11 mouse cellular contexts compared by ENCODE assay signal in the genomic region with DNA sequence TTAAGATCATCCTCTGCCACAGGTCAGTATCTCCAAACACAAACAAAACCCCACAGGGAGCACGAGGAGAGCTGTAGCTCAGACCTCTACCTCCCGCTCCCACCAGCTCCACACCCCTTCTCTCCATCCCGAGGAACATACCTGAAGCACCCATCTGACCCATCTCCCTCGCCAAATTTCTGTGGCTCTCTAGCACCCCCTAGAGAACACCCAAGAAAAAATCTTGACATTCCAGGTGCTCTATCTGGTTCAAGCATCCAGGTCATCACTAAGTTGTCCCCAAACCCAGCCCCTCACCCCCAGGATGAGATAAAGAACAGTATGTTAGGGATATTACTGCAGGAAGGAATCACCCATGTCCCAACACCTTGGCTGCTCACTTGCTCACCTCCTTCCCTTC. TPM values are rescaled to one million over a fixed set of nuclear protein-coding genes. Genes with fewer than 3 reads are reported as not detected.
DNase-seq lines count a peak whose midpoint lies in the region; ATAC-seq and TF ChIP-seq lines count a peak whose summit lies in the region.
"Had no signal": no experiment of that assay in that cellular context is flagged by ENCODE, and none has a peak within 500 bp of the region (broad histone marks: within the 10 kb centered on the region; RNA-seq: fewer than 3 reads in every experiment).

No protein-coding gene starts in this region.

- no peak for ATAC-seq in kidney, embryonic 14.5 days (ENCODE audit: low FRiP score, low TSS enrichment)
- no peak for ATAC-seq in liver, embryonic 15.5 days (ENCODE audit: insufficient read depth)

- DNase-seq in kidney, adult 11 months, result no peak
- DNase-seq in CH12.LX (ENCODE audit: extremely low read depth), result peak; percentile 45
- peak; percentile 81 for DNase-seq in R1 (ENCODE audit: low read depth, low spot score)
- no peak for DNase-seq in right cerebral cortex, adult 2 months (ENCODE audit: low spot score in 2 of 2)
- DNase-seq in adrenal gland, adult 18-20 months (ENCODE audit: low spot score in 2 of 2), result no peak
- DNase-seq: right cerebral cortex, adult 18-20 months had no signal

- dilution Hi-C loops in CH12.LX (cut with MboI; ENCODE audit: extremely low pct_ligation_motif_present, extremely low pct_unique_long_range_greater_than_20kb, low sequenced_read_pairs), result no loop called here

- peak; percentile 6 to 71; a peak in 2 of 4 replicates for TF ChIP-seq CTCF in CH12.LX (conservative IDR thresholded peaks at IDR 0.05 in 1 of 2, IDR thresholded peaks at IDR 0.05 in 1 of 2; ENCODE audit: low read depth in 2 of 2, low read length in 2 of 2)

- peaks cover 10% of the 10 kb centered on the region; the same call in 1 of the 2 replicates for H3K4me1 ChIP-seq in kidney, embryonic 14.5 days (ENCODE audit: control insufficient read depth, insufficient read depth, low read length)
- H3K4me1 ChIP-seq in CH12.LX (ENCODE audit: control insufficient read depth in 1 of 2, insufficient read depth in 2 of 2), result peaks cover 9 to 39% of the 10 kb centered on the region in 2 experiments; a peak in 3 of 4 replicates
- peaks cover 43% of the 10 kb centered on the region for H3K4me1 ChIP-seq in liver, embryonic 15.5 days (replicated peaks)

- no peak overlapping the region for H3K9ac ChIP-seq in kidney, embryonic 14.5 days (ENCODE audit: low read depth, low read length)
- H3K9ac ChIP-seq in CH12.LX (ENCODE audit: insufficient read depth, low read depth), result no peak overlapping the region
- H3K9ac ChIP-seq in liver, embryonic 15.5 days, result no peak overlapping the region
- H3K9ac ChIP-seq: heart, embryonic 15.5 days; limb, embryonic 15.5 days had no signal

- in situ Hi-C loops in CH12.LX (cut with MboI; ENCODE audit: low pct_ligation_motif_present, low pct_unique_long_range_greater_than_20kb, low sequenced_read_pairs), result loop anchor here (5.0 kb wide), 1 partner anchor 46 kb away; a partner anchor contains a TSS

- H3K36me3 ChIP-seq in kidney, embryonic 14.5 days (ENCODE audit: control insufficient read depth, insufficient read depth, low read length), result peaks cover 56% of the 10 kb centered on the region
- peaks cover 46 to 56% of the 10 kb centered on the region in 2 experiments for H3K36me3 ChIP-seq in CH12.LX (replicated peaks in 1 of 2; ENCODE audit: control insufficient read depth in 1 of 2, insufficient read depth in 1 of 2, low read length in 1 of 2)
- H3K36me3 ChIP-seq in liver, embryonic 15.5 days (replicated peaks), result peaks cover 52% of the 10 kb centered on the region

- peaks cover 18% of the 10 kb centered on the region for H3K79me2 ChIP-seq in CH12.LX (replicated peaks; ENCODE audit: control insufficient read depth, extremely low read depth, insufficient read depth, poor library complexity, severe bottlenecking)

- no peak for TF ChIP-seq EP300 in CH12.LX (IDR thresholded peaks at IDR 0.05; ENCODE audit: low read length)

- no peaks in the 10 kb centered on the region for H3K27me3 ChIP-seq in kidney, embryonic 14.5 days (ENCODE audit: control insufficient read depth, insufficient read depth, low read length)
- no peaks in the 10 kb centered on the region for H3K27me3 ChIP-seq in CH12.LX (replicated peaks)
- H3K27me3 ChIP-seq in liver, embryonic 15.5 days, result no peaks in the 10 kb centered on the region
- H3K27me3 ChIP-seq: heart, embryonic 15.5 days; limb, embryonic 15.5 days had no signal

- TF ChIP-seq RAD21 in CH12.LX (IDR thresholded peaks at IDR 0.05; ENCODE audit: low read depth, low read length), result peak; percentile 36

- no peaks in the 10 kb centered on the region for H3K9me3 ChIP-seq in kidney, embryonic 14.5 days (ENCODE audit: control insufficient read depth, low read length)
- H3K9me3 ChIP-seq in CH12.LX (replicated peaks; ENCODE audit: low read length), result no peaks in the 10 kb centered on the region
- H3K9me3 ChIP-seq in liver, embryonic 15.5 days (replicated peaks), result no peaks in the 10 kb centered on the region
- H3K9me3 ChIP-seq: heart, embryonic 15.5 days; limb, embryonic 15.5 days had no signal

- peak overlapping the region; percentile 72; the same call in 1 of the 2 replicates for H3K4me3 ChIP-seq in kidney, embryonic 14.5 days (ENCODE audit: low read length)
- H3K4me3 ChIP-seq in CH12.LX (replicated peaks in 1 of 3; ENCODE audit: low read depth in 2 of 3, low read length in 2 of 3, poor library complexity in 1 of 3), result no peak overlapping the region
- H3K4me3 ChIP-seq in liver, embryonic 15.5 days (replicated peaks), result peak overlapping the region; percentile 81; the same call in 1 of the 2 replicates
- H3K4me3 ChIP-seq: limb, embryonic 15.5 days had no signal

- no peak overlapping the region for H3K4me2 ChIP-seq in kidney, embryonic 14.5 days (replicated peaks; ENCODE audit: low read depth, low read length)
- no peak overlapping the region for H3K4me2 ChIP-seq in CH12.LX (ENCODE audit: insufficient read depth, low read depth, poor library complexity, severe bottlenecking)
- peak overlapping the region; percentile 93; the same call in 1 of the 2 replicates for H3K4me2 ChIP-seq in liver, embryonic 15.5 days
- H3K4me2 ChIP-seq: heart, embryonic 15.5 days had no signal

- no peak for TF ChIP-seq POLR2A in CH12.LX (IDR thresholded peaks at IDR 0.05; ENCODE audit: low read depth, low read length)

- 55% methylated on average over 4 of the region's 4 CpGs for WGBS in kidney, embryonic 14.5 days
- WGBS in liver, embryonic 15.5 days (ENCODE audit: insufficient replicate concordance), result 31% methylated on average over 4 of the region's 4 CpGs

- H3K27ac ChIP-seq in kidney, embryonic 14.5 days (ENCODE audit: low read depth, low read length), result no peak overlapping the region
- no peak overlapping the region for H3K27ac ChIP-seq in CH12.LX (ENCODE audit: insufficient read depth, low read depth)
- H3K27ac ChIP-seq in liver, embryonic 15.5 days (replicated peaks), result no peak overlapping the region
- H3K27ac ChIP-seq: heart, embryonic 15.5 days; limb, embryonic 15.5 days had no signal

TF ChIP-seq in CH12.LX, 34 proteins besides CTCF, POLR2A, EP300 and RAD21:
- TF ChIP-seq MXI1 (IDR thresholded peaks at IDR 0.05; ENCODE audit: low read depth, low read length) (no peak), SMC3 (IDR thresholded peaks at IDR 0.05; ENCODE audit: low read depth, low read length) (peak; percentile 29; the same call in 1 of the 2 replicates)

RNA-seq across cellular contexts. Expression of a gene that starts 2.0 kb away (rescaled TPM):
- 159 and 177 TPM in 2 replicates for polyA plus RNA-seq in kidney, embryonic 14.5 days (2014; fragmentation: Nextera tagmentation; extraction: Ambion mirVana)
- total RNA-seq in CH12.LX (2012; rRNA removed) (179 and 214 TPM in 2 replicates), CH12.LX (2014; rRNA removed) (115 TPM in 2 replicates)
- 197 and 221 TPM in 2 replicates for polyA plus RNA-seq in CH12.LX (2012; ENCODE audit: insufficient read length, low read depth)
- polyA plus RNA-seq in liver, embryonic 15.5 days (2015; fragmentation: Nextera tagmentation; extraction: Ambion mirVana), result 87.2 and 91.8 TPM in 2 replicates
- 100 to 1,000 TPM; 123 to 126 TPM for total RNA-seq in adrenal gland, adult 18-20 months (2021)

RNA-seq across cellular contexts. Expression of a gene that starts 14.2 kb away (rescaled TPM):
- polyA plus RNA-seq in kidney, embryonic 14.5 days (2014; fragmentation: Nextera tagmentation; extraction: Ambion mirVana), result 175 and 184 TPM in 2 replicates
- total RNA-seq in CH12.LX (2012; rRNA removed) (10.0 and 10.5 TPM in 2 replicates), CH12.LX (2014; rRNA removed) (6.2 and 6.4 TPM in 2 replicates)
- 16.7 and 21.4 TPM in 2 replicates for polyA plus RNA-seq in CH12.LX (2012; ENCODE audit: insufficient read length, low read depth)
- polyA plus RNA-seq in liver, embryonic 15.5 days (2015; fragmentation: Nextera tagmentation; extraction: Ambion mirVana), result 2,704 and 3,478 TPM in 2 replicates
- 1,000 to 10,000 TPM; 1,225 to 1,306 TPM for total RNA-seq in adrenal gland, adult 18-20 months (2021)

RNA-seq across cellular contexts. Expression of a gene that starts 20.7 kb away (rescaled TPM):
- polyA plus RNA-seq in kidney, embryonic 14.5 days (2014; fragmentation: Nextera tagmentation; extraction: Ambion mirVana), result 8.4 and 13.1 TPM in 2 replicates
- total RNA-seq in CH12.LX (2012; rRNA removed) (not detected in 2 replicates), CH12.LX (2014; rRNA removed) (not detected in 2 replicates)
- polyA plus RNA-seq in CH12.LX (2012; ENCODE audit: insufficient read length, low read depth), result not detected in 2 replicates
- 609 and 611 TPM in 2 replicates for polyA plus RNA-seq in liver, embryonic 15.5 days (2015; fragmentation: Nextera tagmentation; extraction: Ambion mirVana)
- total RNA-seq in adrenal gland, adult 18-20 months (2021), result 100 to 1,000 TPM; 156 to 789 TPM

RNA-seq across cellular contexts. Expression of a gene that starts 31.9 kb away (rescaled TPM):
- 0.81 TPM in 1 of 2 replicates, not detected in the other for polyA plus RNA-seq in kidney, embryonic 14.5 days (2014; fragmentation: Nextera tagmentation; extraction: Ambion mirVana)
- total RNA-seq in CH12.LX (2012; rRNA removed), result not detected in 2 replicates
- total RNA-seq in CH12.LX (2014; rRNA removed), result not detected in 2 replicates
- polyA plus RNA-seq in CH12.LX (2012; ENCODE audit: insufficient read length, low read depth), result not detected in 2 replicates
- polyA plus RNA-seq in liver, embryonic 15.5 days (2015; fragmentation: Nextera tagmentation; extraction: Ambion mirVana), result 273 and 372 TPM in 2 replicates
- total RNA-seq in adrenal gland, adult 18-20 months (2021), result 100 to 1,000 TPM in 1 of 2 experiments, 10 to 100 TPM in 1; 31.6 to 112 TPM
- total RNA-seq: common myeloid progenitor, adult 5-6 weeks had no signal

RNA-seq across cellular contexts. Expression of a gene that starts 32.0 kb away (rescaled TPM):
- not detected in 2 replicates for polyA plus RNA-seq in kidney, embryonic 14.5 days (2014; fragmentation: Nextera tagmentation; extraction: Ambion mirVana)
- total RNA-seq in CH12.LX (2012; rRNA removed) (not detected in 2 replicates), CH12.LX (2014; rRNA removed) (not detected in 2 replicates)
- not detected in 2 replicates for polyA plus RNA-seq in CH12.LX (2012; ENCODE audit: insufficient read length, low read depth)
- 22.2 and 29.1 TPM in 2 replicates for polyA plus RNA-seq in liver, embryonic 15.5 days (2015; fragmentation: Nextera tagmentation; extraction: Ambion mirVana)
- under 1 TPM in 1 of 2 experiments, not detected in 1; 0.50 TPM for total RNA-seq in adrenal gland, adult 18-20 months (2021)
- total RNA-seq: common myeloid progenitor, adult 5-6 weeks had no signal
- polyA plus RNA-seq: limb, embryonic 15.5 days had no signal

Comparison
In these comparisons a context has a peak if more than half of its experiments do, and no peak if none do; other contexts are left out.
1. H3K4me3 ChIP-seq: peak in kidney, embryonic 14.5 days (single experiment) and liver, embryonic 15.5 days (single experiment); none in CH12.LX (0 of 3).
2. DNase-seq: peak in CH12.LX (single experiment) and R1 (single experiment); none in kidney, adult 11 months (single experiment), right cerebral cortex, adult 2 months (0 of 2) and adrenal gland, adult 18-20 months (0 of 2).
3. RNA of a gene that starts 14.2 kb away (polyA plus RNA-seq): 2,704 to 3,478 TPM in liver, embryonic 15.5 days; 175 to 184 TPM in kidney, embryonic 14.5 days and 16.7 to 21.4 TPM in CH12.LX; every median in the first group is over 10 times any median in the second.
4. RNA of a gene that starts 20.7 kb away (polyA plus RNA-seq): 609 to 611 TPM in liver, embryonic 15.5 days; 8.4 to 13.1 TPM in kidney, embryonic 14.5 days and not detected in CH12.LX; every median in the first group is over 10 times any median in the second.